Mouse (Mus musculus) testis, adult 2 months (tissue): ENCODE measurements around the gene Clec2i. TPM values are rescaled to one million over a fixed set of nuclear protein-coding genes. Genes with fewer than 3 reads are reported as not detected.
A peak's percentile ranks its signal among the peaks of the same experiment; 100 is the strongest.

Experiments used
- H3K27ac ChIP-seq: fragments of 200-500 bp; 2 replicates; pipeline ENCODE4 v1.5.1; 2012; ENCODE audit warnings: low read depth, low read length; ENCODE audit not compliant: control insufficient read depth, insufficient read depth
- H3K27me3 ChIP-seq: fragments of 200-500 bp; 2 replicates; pipeline ENCODE4 v1.6.1; 2012; ENCODE audit warnings: mild to moderate bottlenecking, low read length, moderate library complexity; ENCODE audit not compliant: control insufficient read depth, insufficient read depth
- H3K36me3 ChIP-seq: fragments of 200-500 bp; 2 replicates; pipeline ENCODE4 v1.6.1; 2012; ENCODE audit warnings: mild to moderate bottlenecking, low read length; ENCODE audit not compliant: control insufficient read depth, insufficient read depth
- H3K4me1 ChIP-seq: fragments of 200-500 bp; 2 replicates; pipeline ENCODE4 v1.6.1; 2012; ENCODE audit warnings: low read length; ENCODE audit not compliant: control insufficient read depth, insufficient read depth
- H3K4me3 ChIP-seq: fragments of 200-500 bp; 2 replicates; pipeline ENCODE4 v1.5.1; 2012; ENCODE audit warnings: low read depth, mild to moderate bottlenecking, low read length, moderate library complexity, mixed read lengths; ENCODE audit not compliant: control insufficient read depth
- CTCF ChIP-seq: fragments of 200-500 bp; IDR thresholded peaks from 2 replicates; pipeline ENCODE4 v1.5.1; 2012; ENCODE audit warnings: low read depth, mild to moderate bottlenecking, inconsistent platforms, low read length, moderate library complexity; ENCODE audit not compliant: control insufficient read depth, insufficient read depth, insufficient replicate concordance
- POLR2A ChIP-seq: fragments of 200-500 bp; IDR thresholded peaks from 2 replicates; pipeline ENCODE4 v1.6.1; 2012; ENCODE audit warnings: low read depth, mild to moderate bottlenecking, inconsistent platforms, low read length, moderate library complexity; ENCODE audit not compliant: control insufficient read depth
- polyA plus RNA-seq: library from polyadenylated mRNA; depleted of rRNA; stranded (reverse); fragments of >200 nt; gene quantifications from 2 replicates; pipeline ENCODE4 v1.2.3, GENCODE M21; 2012

The Clec2i gene
- polyA plus RNA-seq, 1 experiment = not detected

GRCm38 (mm10) chr6:128842945-128843478 lies 44.4 kb upstream of the Clec2i start:
- Histone ChIP-seq H3K4me3 (peak overlapping the region; percentile 87), H3K4me1 (peaks cover 18% of the 10 kb centered on the region), H3K27ac (peak overlapping the region; percentile 85), H3K36me3 (no peaks in the 10 kb centered on the region), H3K27me3 (no peaks in the 10 kb centered on the region)
- TF ChIP-seq POLR2A (peak; percentile 51; the same call in 1 of the 2 replicates), CTCF (no peak; the same call in 1 of the 2 replicates)

GRCm38 (mm10) chr6:128843479-128843992 lies 43.9 kb upstream of the Clec2i start:
- TF ChIP-seq CTCF (no peak), POLR2A (no peak)
- H3K4me1 ChIP-seq = peaks cover 17% of the 10 kb centered on the region
- H3K36me3 ChIP-seq = no peaks in the 10 kb centered on the region
- no peaks in the 10 kb centered on the region for H3K27me3 ChIP-seq
- peak overlapping the region; percentile 85 for H3K27ac ChIP-seq
- H3K4me3 ChIP-seq = peak overlapping the region; percentile 87

GRCm38 (mm10) chr6:128844131-128844530 lies 43.3 kb upstream of the Clec2i start:
- H3K36me3 ChIP-seq = no peaks in the 10 kb centered on the region
- peaks cover 17% of the 10 kb centered on the region for H3K4me1 ChIP-seq
- no peak for TF ChIP-seq CTCF
- no peak for TF ChIP-seq POLR2A
- H3K27ac ChIP-seq = no peak overlapping the region
- no peak overlapping the region for H3K4me3 ChIP-seq
- no peaks in the 10 kb centered on the region for H3K27me3 ChIP-seq

GRCm38 (mm10) chr6:128844586-128845080 lies 42.8 kb upstream of the Clec2i start:
- no peak overlapping the region for H3K4me3 ChIP-seq

GRCm38 (mm10) chr6:128845319-128845979 lies 41.9 kb upstream of the Clec2i start:
- H3K4me3 ChIP-seq = no peak overlapping the region
- TF ChIP-seq POLR2A (no peak), CTCF (peak; percentile 100)
- no peaks in the 10 kb centered on the region for H3K27me3 ChIP-seq
- no peak overlapping the region for H3K27ac ChIP-seq
- H3K4me1 ChIP-seq = peaks cover 13% of the 10 kb centered on the region
- no peaks in the 10 kb centered on the region for H3K36me3 ChIP-seq

More at GRCm38 (mm10) chr6:128844586-128845080, 42.8 kb upstream of the Clec2i start:
- H3K27me3 ChIP-seq = no peaks in the 10 kb centered on the region
- no peaks in the 10 kb centered on the region for H3K36me3 ChIP-seq
- TF ChIP-seq CTCF (no peak), POLR2A (no peak)
- no peak overlapping the region for H3K27ac ChIP-seq
- H3K4me1 ChIP-seq = peaks cover 13% of the 10 kb centered on the region

- no peaks in the 10 kb centered on the region for H3K27me3 ChIP-seq
- H3K27ac ChIP-seq = no peak overlapping the region
- peaks cover 13% of the 10 kb centered on the region for H3K4me1 ChIP-seq
- no peaks in the 10 kb centered on the region for H3K36me3 ChIP-seq
- no peak overlapping the region for H3K4me3 ChIP-seq
- TF ChIP-seq POLR2A (no peak), CTCF (no peak)
Measured at GRCm38 (mm10) chr6:128845998-128846542, 41.3 kb upstream of the Clec2i start.

- Histone ChIP-seq H3K36me3 (no peaks in the 10 kb centered on the region), H3K4me3 (no peak overlapping the region), H3K27me3 (no peaks in the 10 kb centered on the region), H3K4me1 (peaks cover 12% of the 10 kb centered on the region), H3K27ac (no peak overlapping the region)
- TF ChIP-seq POLR2A = no peak
- TF ChIP-seq CTCF = no peak
Measured at GRCm38 (mm10) chr6:128847401-128847800, 40.0 kb upstream of the Clec2i start.
